Mouse (Mus musculus): ENCODE measurements around the gene Slc46a1. TPM values are rescaled to one million over a fixed set of nuclear protein-coding genes. Genes with fewer than 3 reads are reported as not detected.

Gene Slc46a1
- polyA plus RNA-seq, 2 experiments: 14.8 to 19.9 TPM

DNA sequence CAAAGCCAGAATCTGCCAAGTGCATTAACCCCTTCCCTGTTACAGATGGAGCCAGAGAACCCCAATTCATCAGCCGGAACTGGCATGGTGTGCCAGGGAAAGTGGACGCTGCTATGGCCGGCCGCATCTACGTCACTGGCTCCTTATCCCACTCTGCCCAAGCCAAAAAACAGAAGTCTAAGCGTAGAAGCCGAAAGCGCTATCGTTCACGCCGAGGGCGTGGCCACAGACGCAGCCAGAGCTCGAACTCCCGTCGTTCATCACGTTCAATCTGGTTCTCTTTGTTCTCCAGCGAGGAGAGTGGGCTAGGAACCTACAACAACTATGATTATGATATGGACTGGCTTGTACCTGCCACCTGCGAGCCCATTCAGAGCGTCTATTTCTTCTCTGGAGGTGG lies 36.0 kb downstream of the Slc46a1 start:
- no peak for TF ChIP-seq POLR2A (IDR thresholded peaks at IDR 0.05; ENCODE audit: borderline replicate concordance, extremely low read depth, insufficient read depth, insufficient read length)

DNA sequence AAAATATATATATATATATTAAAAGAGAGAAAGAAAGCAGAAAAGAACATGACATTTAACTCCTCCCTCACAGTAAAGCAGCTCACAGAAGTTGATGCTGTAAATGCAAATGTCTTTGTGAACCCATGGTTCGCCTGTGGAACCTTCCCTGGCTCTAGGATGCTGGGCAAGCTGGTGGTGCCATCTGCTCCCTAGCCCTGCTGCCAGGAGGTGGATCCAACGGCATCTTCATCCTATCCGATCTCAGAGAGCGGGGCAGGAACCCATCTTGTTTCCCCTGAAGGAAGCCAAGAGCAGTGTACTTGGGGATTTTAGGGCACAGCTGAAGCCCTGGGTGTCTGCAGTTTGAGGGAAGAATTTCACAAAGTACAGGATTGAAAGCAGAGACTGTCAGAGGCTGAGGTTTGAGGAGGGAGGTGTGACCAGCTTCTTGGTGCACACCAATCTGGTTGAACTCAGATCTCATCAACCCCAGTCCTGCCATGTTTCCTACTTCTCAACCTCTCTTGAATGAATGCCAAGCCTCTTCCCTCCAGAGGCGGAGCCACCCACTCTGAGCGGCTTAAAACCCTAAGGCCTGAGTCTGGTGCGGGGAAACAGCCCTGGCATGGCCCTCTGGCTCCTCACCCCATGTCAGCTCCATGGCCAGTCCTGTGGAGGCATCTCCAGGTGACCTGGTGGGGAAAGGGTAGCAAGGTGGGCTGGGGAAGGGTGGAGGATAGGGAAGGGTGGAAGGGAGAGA lies 37.6 kb downstream of the Slc46a1 start, which contains the start of gene Sebox:
Sebox (plus strand) TSS at position 539 of the 742 bp plus-strand sequence.
- Histone ChIP-seq H3K9ac (ENCODE audit: low read depth, low read length, severe bottlenecking) (no peak within 1 kb of the TSS), H3K27me3 (ENCODE audit: control insufficient read depth, insufficient read depth, low read length) (no peaks in the 10 kb centered on the region; the same call in 1 of the 2 replicates), H3K9me3 (ENCODE audit: control insufficient read depth, low read length) (no peaks in the 10 kb centered on the region), H3K27ac (replicated peaks; ENCODE audit: low read depth, low read length) (no peak within 1 kb of the TSS), H3K4me3 (replicated peaks; ENCODE audit: low read length) (no peak within 1 kb of the TSS), H3K4me2 (replicated peaks; ENCODE audit: low read depth, low read length, severe bottlenecking) (no peak within 1 kb of the TSS), H3K36me3 (ENCODE audit: control insufficient read depth, insufficient read depth, low read length) (peaks cover 24% of the 10 kb centered on the region), H3K4me1 (ENCODE audit: control insufficient read depth, insufficient read depth, low read length) (0 out of 2 replicates have a peak, but pooled peaks cover under 1% of the 10 kb centered on the region)
- ATAC-seq (ENCODE audit: low FRiP score, low read depth): no peak
- TF ChIP-seq POLR2A (IDR thresholded peaks at IDR 0.05; ENCODE audit: borderline replicate concordance, extremely low read depth, insufficient read depth, insufficient read length): no peak
- no peak for DNase-seq (ENCODE audit: low spot score)
- WGBS: 68% methylated on average over 7 of the region's 7 CpGs

More for the DNA sequence above, 36.0 kb downstream of the Slc46a1 start:
- Histone ChIP-seq H3K27me3 (ENCODE audit: control insufficient read depth, insufficient read depth, low read length) (peaks cover under 1% of the 10 kb centered on the region), H3K27ac (replicated peaks; ENCODE audit: low read depth, low read length) (no peak overlapping the region), H3K4me1 (ENCODE audit: control insufficient read depth, insufficient read depth, low read length) (peaks cover 10% of the 10 kb centered on the region; the same call in 1 of the 2 replicates), H3K9me3 (ENCODE audit: control insufficient read depth, low read length) (no peaks in the 10 kb centered on the region), H3K4me3 (replicated peaks; ENCODE audit: low read length) (no peak overlapping the region), H3K9ac (ENCODE audit: low read depth, low read length, severe bottlenecking) (no peak overlapping the region), H3K4me2 (replicated peaks; ENCODE audit: low read depth, low read length, severe bottlenecking) (no peak overlapping the region), H3K36me3 (ENCODE audit: control insufficient read depth, insufficient read depth, low read length) (peaks cover 11% of the 10 kb centered on the region)
- 82% methylated on average over 20 of the region's 20 CpGs for WGBS
- DNase-seq (ENCODE audit: low spot score) (no peak), ATAC-seq (ENCODE audit: low FRiP score, low read depth) (no peak)

DNA sequence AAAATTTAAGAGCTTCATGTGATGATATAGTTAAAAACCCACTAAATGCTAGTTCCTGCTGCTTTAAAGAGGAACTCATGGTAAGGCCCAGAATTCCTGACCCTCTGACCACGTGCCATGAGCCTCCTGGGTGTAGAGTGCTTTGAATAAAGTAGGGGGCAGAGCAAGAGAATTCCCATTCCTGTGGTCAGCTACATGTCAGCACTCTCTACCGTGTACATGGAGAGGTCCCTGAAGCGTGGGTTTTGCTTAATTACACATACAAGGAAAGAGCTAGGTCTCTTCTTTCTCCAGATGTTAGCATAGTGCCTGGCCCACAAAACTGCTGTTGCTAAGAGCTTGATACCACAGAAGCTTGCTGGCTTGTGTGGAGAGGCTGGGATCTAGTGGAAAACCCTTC lies 39.9 kb downstream of the Slc46a1 start:
- 84% methylated on average over 3 of the region's 3 CpGs for WGBS
- no peak for TF ChIP-seq POLR2A (IDR thresholded peaks at IDR 0.05; ENCODE audit: borderline replicate concordance, extremely low read depth, insufficient read depth, insufficient read length)
- Histone ChIP-seq H3K9me3 (ENCODE audit: control insufficient read depth, low read length) (no peaks in the 10 kb centered on the region), H3K4me1 (ENCODE audit: control insufficient read depth, insufficient read depth, low read length) (no peaks in the 10 kb centered on the region), H3K27ac (replicated peaks; ENCODE audit: low read depth, low read length) (no peak overlapping the region), H3K36me3 (ENCODE audit: control insufficient read depth, insufficient read depth, low read length) (peaks cover 35% of the 10 kb centered on the region), H3K4me2 (replicated peaks; ENCODE audit: low read depth, low read length, severe bottlenecking) (no peak overlapping the region), H3K27me3 (ENCODE audit: control insufficient read depth, insufficient read depth, low read length) (no peaks in the 10 kb centered on the region), H3K4me3 (replicated peaks; ENCODE audit: low read length) (no peak overlapping the region), H3K9ac (ENCODE audit: low read depth, low read length, severe bottlenecking) (no peak overlapping the region)
- DNase-seq (ENCODE audit: low spot score) (no peak), ATAC-seq (ENCODE audit: low FRiP score, low read depth) (no peak)

DNA sequence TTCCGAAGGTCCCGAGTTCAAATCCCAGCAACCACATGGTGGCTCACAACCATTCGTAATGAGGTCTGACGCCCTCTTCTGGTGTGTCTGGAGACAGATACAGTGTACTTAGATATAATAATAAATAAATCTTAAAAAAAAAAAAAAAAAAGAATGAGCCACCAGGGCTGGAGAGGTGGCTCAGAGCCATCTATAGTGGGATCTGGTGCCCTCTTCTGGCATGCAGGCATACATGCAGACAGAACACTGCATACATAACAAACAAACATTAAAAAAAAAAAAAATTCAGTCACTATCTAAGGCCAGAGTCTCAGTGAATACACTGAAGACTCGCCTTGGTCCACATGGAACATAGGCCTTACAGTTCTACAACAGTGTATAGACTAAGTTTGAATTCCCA lies 43.7 kb downstream of the Slc46a1 start:
- Histone ChIP-seq H3K4me3 (replicated peaks; ENCODE audit: low read length) (no peak overlapping the region), H3K36me3 (ENCODE audit: control insufficient read depth, insufficient read depth, low read length) (peaks cover 41% of the 10 kb centered on the region), H3K9me3 (ENCODE audit: control insufficient read depth, low read length) (no peaks in the 10 kb centered on the region), H3K4me2 (replicated peaks; ENCODE audit: low read depth, low read length, severe bottlenecking) (no peak overlapping the region), H3K4me1 (ENCODE audit: control insufficient read depth, insufficient read depth, low read length) (peaks cover 5% of the 10 kb centered on the region), H3K27me3 (ENCODE audit: control insufficient read depth, insufficient read depth, low read length) (no peaks in the 10 kb centered on the region), H3K9ac (ENCODE audit: low read depth, low read length, severe bottlenecking) (no peak overlapping the region), H3K27ac (replicated peaks; ENCODE audit: low read depth, low read length) (no peak overlapping the region)
- TF ChIP-seq POLR2A (IDR thresholded peaks at IDR 0.05; ENCODE audit: borderline replicate concordance, extremely low read depth, insufficient read depth, insufficient read length): no peak
- WGBS: 83% methylated on average over 5 of the region's 5 CpGs
- DNase-seq (ENCODE audit: low spot score) (no peak), ATAC-seq (ENCODE audit: low FRiP score, low read depth) (no peak)

DNA sequence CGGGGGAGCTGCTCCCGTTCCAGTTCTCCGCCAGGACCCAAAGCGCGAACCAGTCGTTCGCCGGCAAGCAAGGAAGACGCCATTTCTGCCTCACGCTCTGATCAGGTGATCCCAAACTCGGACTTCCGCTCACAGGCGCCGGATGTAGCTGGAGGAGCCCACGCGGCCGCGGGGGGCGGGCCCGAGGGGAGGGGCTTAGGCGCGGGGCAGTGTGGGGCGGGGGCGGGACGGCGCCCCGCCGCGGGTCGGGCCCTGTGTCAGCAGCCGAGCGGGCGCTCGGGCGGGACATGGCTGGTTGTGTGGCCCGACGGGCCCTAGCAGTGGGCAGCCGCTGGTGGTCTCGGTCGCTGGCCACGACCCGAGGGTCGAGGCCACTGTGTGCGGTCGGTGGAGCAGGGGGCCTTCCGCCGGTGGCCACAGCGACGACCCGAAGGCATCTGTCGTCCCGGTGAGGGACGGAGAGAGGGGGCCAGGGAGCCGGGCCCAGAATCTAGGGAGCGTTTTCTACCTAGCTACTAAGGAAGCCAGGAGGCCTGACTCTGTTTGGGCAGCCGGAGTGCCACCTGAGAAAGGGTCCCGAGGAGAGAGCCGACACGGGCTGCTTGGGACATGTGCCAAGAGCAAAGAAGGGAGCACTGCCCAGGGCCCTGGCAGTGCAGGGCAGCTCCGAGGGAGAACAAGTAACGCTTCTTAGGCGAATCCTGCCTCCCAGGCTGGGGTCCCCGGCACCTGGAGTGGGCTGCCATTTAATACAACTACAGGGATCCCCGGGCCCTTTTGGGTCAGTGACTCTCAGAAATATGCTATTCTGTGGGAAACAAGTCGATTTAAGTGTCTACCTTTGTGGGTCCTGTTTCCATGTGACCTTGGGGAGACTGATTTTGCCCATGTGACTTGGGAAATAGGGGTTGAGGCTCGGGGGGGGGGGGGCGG lies 46.8 kb downstream of the Slc46a1 start, which contains the start of the genes Tmem199 and Poldip2:
Tmem199 (minus strand) TSS at position 148 of the 933 bp plus-strand sequence.
Poldip2 (plus strand) TSS at position 169 of the 933 bp plus-strand sequence.
- Histone ChIP-seq H3K4me3 (replicated peaks; ENCODE audit: low read length) (peak within 1 kb of the TSS; percentile 78), H3K9me3 (ENCODE audit: control insufficient read depth, low read length) (no peaks in the 10 kb centered on the region), H3K9ac (ENCODE audit: low read depth, low read length, severe bottlenecking) (peak within 1 kb of the TSS; percentile 89), H3K4me1 (ENCODE audit: control insufficient read depth, insufficient read depth, low read length) (peaks cover 5% of the 10 kb centered on the region), H3K27me3 (ENCODE audit: control insufficient read depth, insufficient read depth, low read length) (no peaks in the 10 kb centered on the region), H3K27ac (replicated peaks; ENCODE audit: low read depth, low read length) (peak within 1 kb of the TSS; percentile 84), H3K36me3 (ENCODE audit: control insufficient read depth, insufficient read depth, low read length) (peaks cover 50% of the 10 kb centered on the region), H3K4me2 (replicated peaks; ENCODE audit: low read depth, low read length, severe bottlenecking) (peak within 1 kb of the TSS; percentile 76)
- 1% methylated on average over 40 of the region's 67 CpGs for WGBS
- peak; percentile 94 for TF ChIP-seq POLR2A (IDR thresholded peaks at IDR 0.05; ENCODE audit: borderline replicate concordance, extremely low read depth, insufficient read depth, insufficient read length)
- peak; percentile 96 for ATAC-seq (ENCODE audit: low FRiP score, low read depth)
- peak; percentile 88 for DNase-seq (ENCODE audit: low spot score)
